Mouse (Mus musculus): ENCODE measurements around the gene Umad1. TPM values are rescaled to one million over a fixed set of nuclear protein-coding genes. Genes with fewer than 3 reads are reported as not detected.

The Umad1 gene
- polyA plus RNA-seq, 1 experiment from 2014 or later, result 43.1 TPM

GRCm38 (mm10) chr6:8409865-8410264 is 150.8 kb downstream of the Umad1 start:
- H3K36me3 ChIP-seq, result no peaks in the 10 kb centered on the region
- H3K27me3 ChIP-seq, result no peaks in the 10 kb centered on the region
- no peaks in the 10 kb centered on the region for H3K9me3 ChIP-seq
- no peak for ATAC-seq (ENCODE audit: low read depth)
- H3K4me3 ChIP-seq, result no peak overlapping the region
- no peak overlapping the region for H3K4me2 ChIP-seq
- no peak overlapping the region for H3K9ac ChIP-seq
- H3K4me1 ChIP-seq (replicated peaks), result peaks cover 7% of the 10 kb centered on the region
- H3K27ac ChIP-seq (replicated peaks), result no peak overlapping the region
- 95% methylated on average over 4 of the region's 4 CpGs for WGBS

GRCm38 (mm10) chr6:8412845-8413598 is 153.9 kb downstream of the Umad1 start:
- no peak for ATAC-seq (ENCODE audit: low read depth)
- no peak overlapping the region for H3K4me2 ChIP-seq

GRCm38 (mm10) chr6:8414020-8414419 is 154.9 kb downstream of the Umad1 start:
- H3K27me3 ChIP-seq, result no peaks in the 10 kb centered on the region
- H3K4me1 ChIP-seq (replicated peaks), result peaks cover 7% of the 10 kb centered on the region
- no peak overlapping the region for H3K9ac ChIP-seq
- WGBS, result 63% methylated on average over 9 of the region's 9 CpGs
- H3K27ac ChIP-seq (replicated peaks), result no peak overlapping the region
- no peak overlapping the region for H3K4me3 ChIP-seq
- H3K36me3 ChIP-seq, result no peaks in the 10 kb centered on the region
- H3K4me2 ChIP-seq, result no peak overlapping the region
- ATAC-seq (ENCODE audit: low read depth), result no peak
- no peaks in the 10 kb centered on the region for H3K9me3 ChIP-seq

More at GRCm38 (mm10) chr6:8412845-8413598, 153.9 kb downstream of the Umad1 start:
- WGBS, result 51% methylated on average over 10 of the region's 10 CpGs
- no peak overlapping the region for H3K9ac ChIP-seq
- no peaks in the 10 kb centered on the region for H3K9me3 ChIP-seq
- no peak overlapping the region for H3K4me3 ChIP-seq
- no peaks in the 10 kb centered on the region for H3K36me3 ChIP-seq
- H3K27ac ChIP-seq (replicated peaks), result no peak overlapping the region
- peaks cover 7% of the 10 kb centered on the region for H3K4me1 ChIP-seq (replicated peaks)
- H3K27me3 ChIP-seq, result no peaks in the 10 kb centered on the region

- 55% methylated on average over 5 of the region's 5 CpGs for WGBS
- Histone ChIP-seq H3K9ac (no peak overlapping the region), H3K4me2 (no peak overlapping the region), H3K36me3 (no peaks in the 10 kb centered on the region), H3K27me3 (no peaks in the 10 kb centered on the region), H3K9me3 (no peaks in the 10 kb centered on the region), H3K4me3 (no peak overlapping the region), H3K4me1 (replicated peaks) (peaks cover 20% of the 10 kb centered on the region), H3K27ac (replicated peaks) (no peak overlapping the region)
- no peak for ATAC-seq (ENCODE audit: low read depth)
These were observed 156.7 kb downstream of the Umad1 start for GRCm38 (mm10) chr6:8415823-8416222.

- H3K9ac ChIP-seq, result no peak overlapping the region
- no peaks in the 10 kb centered on the region for H3K9me3 ChIP-seq
- ATAC-seq (ENCODE audit: low read depth), result no peak
- no peak overlapping the region for H3K4me2 ChIP-seq
- H3K27me3 ChIP-seq, result no peaks in the 10 kb centered on the region
- WGBS, result 75% methylated on average over 8 of the region's 8 CpGs
- no peaks in the 10 kb centered on the region for H3K36me3 ChIP-seq
- peaks cover 32% of the 10 kb centered on the region for H3K4me1 ChIP-seq (replicated peaks)
- H3K4me3 ChIP-seq, result no peak overlapping the region
- no peak overlapping the region for H3K27ac ChIP-seq (replicated peaks)
These were observed 157.9 kb downstream of the Umad1 start for GRCm38 (mm10) chr6:8416802-8417569.

- Histone ChIP-seq H3K4me3 (no peak overlapping the region), H3K9ac (no peak overlapping the region), H3K36me3 (no peaks in the 10 kb centered on the region), H3K27me3 (no peaks in the 10 kb centered on the region), H3K4me1 (replicated peaks) (peaks cover 37% of the 10 kb centered on the region), H3K4me2 (no peak overlapping the region), H3K9me3 (no peaks in the 10 kb centered on the region), H3K27ac (replicated peaks) (no peak overlapping the region)
- ATAC-seq (ENCODE audit: low read depth), result no peak
- 66% methylated on average over 4 of the region's 4 CpGs for WGBS
These were observed 160.5 kb downstream of the Umad1 start for GRCm38 (mm10) chr6:8419485-8420186.

GRCm38 (mm10) chr6:8420187-8420503 is 161.1 kb downstream of the Umad1 start:
- no peak for ATAC-seq (ENCODE audit: low read depth)
- 85% methylated on average over 1 of the region's 1 CpGs for WGBS
- Histone ChIP-seq H3K9ac (no peak overlapping the region), H3K4me3 (no peak overlapping the region), H3K4me2 (no peak overlapping the region), H3K9me3 (no peaks in the 10 kb centered on the region), H3K27ac (replicated peaks) (no peak overlapping the region), H3K27me3 (no peaks in the 10 kb centered on the region), H3K4me1 (replicated peaks) (peaks cover 37% of the 10 kb centered on the region), H3K36me3 (no peaks in the 10 kb centered on the region)

- Histone ChIP-seq H3K27me3 (no peaks in the 10 kb centered on the region), H3K4me2 (no peak overlapping the region), H3K9ac (no peak overlapping the region), H3K4me3 (no peak overlapping the region), H3K4me1 (replicated peaks) (peaks cover 37% of the 10 kb centered on the region), H3K27ac (replicated peaks) (peak overlapping the region; percentile 29; the same call in 1 of the 2 replicates), H3K36me3 (no peaks in the 10 kb centered on the region), H3K9me3 (no peaks in the 10 kb centered on the region)
- no peak for ATAC-seq (ENCODE audit: low read depth)
- 74% methylated on average over 5 of the region's 5 CpGs for WGBS
These were observed 162.3 kb downstream of the Umad1 start for GRCm38 (mm10) chr6:8421421-8421820.

- WGBS, result 44% methylated on average over 10 of the region's 10 CpGs
- H3K27me3 ChIP-seq, result no peaks in the 10 kb centered on the region
- no peak overlapping the region for H3K4me3 ChIP-seq
- H3K9me3 ChIP-seq, result no peaks in the 10 kb centered on the region
- no peak overlapping the region for H3K9ac ChIP-seq
- no peaks in the 10 kb centered on the region for H3K36me3 ChIP-seq
- H3K4me2 ChIP-seq, result peak overlapping the region; percentile 30; the same call in 1 of the 2 replicates
- ATAC-seq (ENCODE audit: low read depth), result peak; percentile 71; the same call in 1 of the 2 replicates
- peak overlapping the region; percentile 61 for H3K27ac ChIP-seq (replicated peaks)
- peaks cover 37% of the 10 kb centered on the region for H3K4me1 ChIP-seq (replicated peaks)
These were observed 163.0 kb downstream of the Umad1 start for GRCm38 (mm10) chr6:8421959-8422581.

GRCm38 (mm10) chr6:8423142-8423541 is 164.1 kb downstream of the Umad1 start:
- H3K36me3 ChIP-seq, result no peaks in the 10 kb centered on the region
- no peaks in the 10 kb centered on the region for H3K9me3 ChIP-seq
- no peaks in the 10 kb centered on the region for H3K27me3 ChIP-seq
- H3K9ac ChIP-seq, result no peak overlapping the region
- H3K4me1 ChIP-seq (replicated peaks), result peaks cover 37% of the 10 kb centered on the region
- no peak overlapping the region for H3K4me2 ChIP-seq
- WGBS, result 89% methylated on average over 2 of the region's 2 CpGs
- H3K4me3 ChIP-seq, result no peak overlapping the region
- ATAC-seq (ENCODE audit: low read depth), result no peak
- H3K27ac ChIP-seq (replicated peaks), result no peak overlapping the region

- no peaks in the 10 kb centered on the region for H3K27me3 ChIP-seq
- H3K4me3 ChIP-seq, result no peak overlapping the region
- 88% methylated on average over 5 of the region's 5 CpGs for WGBS
- H3K27ac ChIP-seq (replicated peaks), result no peak overlapping the region
- H3K36me3 ChIP-seq, result no peaks in the 10 kb centered on the region
- no peak overlapping the region for H3K9ac ChIP-seq
- H3K9me3 ChIP-seq, result no peaks in the 10 kb centered on the region
- H3K4me2 ChIP-seq, result no peak overlapping the region
- H3K4me1 ChIP-seq (replicated peaks), result peaks cover 5% of the 10 kb centered on the region
- no peak for ATAC-seq (ENCODE audit: low read depth)
These were observed 168.6 kb downstream of the Umad1 start for GRCm38 (mm10) chr6:8427692-8428091.

All from neural tube, embryonic 13.5 days (tissue).